Mouse (Mus musculus): ENCODE data around the gene Olfr282. TPM values are rescaled to one million over a fixed set of nuclear protein-coding genes. Genes with fewer than 3 reads are reported as not detected.

The Olfr282 gene
- polyA plus RNA-seq, 1 experiment from 2014 or later, result not detected

GRCm38 (mm10) chr15:98444561-98444960, 13.5 kb downstream of the Olfr282 start:
- WGBS, result 76% methylated on average over 3 of the region's 3 CpGs
- DNase-seq (ENCODE audit: low spot score) (no peak), ATAC-seq (ENCODE audit: low FRiP score, low TSS enrichment) (no peak)
- no peak overlapping the region for H3K4me3 ChIP-seq (ENCODE audit: low read depth, low read length)
- H3K4me1 ChIP-seq (replicated peaks; ENCODE audit: control insufficient read depth, insufficient read depth), result no peaks in the 10 kb centered on the region
- H3K27ac ChIP-seq (replicated peaks), result no peak overlapping the region
- H3K9me3 ChIP-seq (ENCODE audit: control insufficient read depth, low read length), result no peaks in the 10 kb centered on the region
- TF ChIP-seq CTCF (IDR thresholded peaks at IDR 0.05; ENCODE audit: low read depth), result no peak
- no peak for TF ChIP-seq EP300 (optimal IDR thresholded peaks at IDR 0.05)
- no peak overlapping the region for H3K9ac ChIP-seq (ENCODE audit: low read length)
- H3K36me3 ChIP-seq (ENCODE audit: control insufficient read depth, insufficient read depth, low read length), result no peaks in the 10 kb centered on the region
- H3K4me2 ChIP-seq (replicated peaks; ENCODE audit: low read depth), result no peak overlapping the region
- no peaks in the 10 kb centered on the region for H3K27me3 ChIP-seq (ENCODE audit: control insufficient read depth, insufficient read depth, low read length)

GRCm38 (mm10) chr15:98448521-98448920, 17.5 kb downstream of the Olfr282 start:
- WGBS, result 51% methylated on average over 4 of the region's 4 CpGs
- no peak for TF ChIP-seq CTCF (IDR thresholded peaks at IDR 0.05; ENCODE audit: low read depth)
- TF ChIP-seq EP300 (optimal IDR thresholded peaks at IDR 0.05), result no peak
- Histone ChIP-seq H3K36me3 (ENCODE audit: control insufficient read depth, insufficient read depth, low read length) (no peaks in the 10 kb centered on the region), H3K4me1 (replicated peaks; ENCODE audit: control insufficient read depth, insufficient read depth) (no peaks in the 10 kb centered on the region), H3K4me2 (replicated peaks; ENCODE audit: low read depth) (no peak overlapping the region), H3K4me3 (ENCODE audit: low read depth, low read length) (no peak overlapping the region), H3K9ac (ENCODE audit: low read length) (no peak overlapping the region), H3K27me3 (ENCODE audit: control insufficient read depth, insufficient read depth, low read length) (no peaks in the 10 kb centered on the region), H3K9me3 (ENCODE audit: control insufficient read depth, low read length) (no peaks in the 10 kb centered on the region), H3K27ac (replicated peaks) (no peak overlapping the region)
- DNase-seq (ENCODE audit: low spot score) (no peak), ATAC-seq (ENCODE audit: low FRiP score, low TSS enrichment) (no peak)

GRCm38 (mm10) chr15:98452288-98452687, 21.3 kb downstream of the Olfr282 start, which contains the start of gene Olfr281:
Olfr281 (plus strand) TSS chr15:98452588.
- TF ChIP-seq CTCF (IDR thresholded peaks at IDR 0.05; ENCODE audit: low read depth), result no peak
- TF ChIP-seq EP300 (optimal IDR thresholded peaks at IDR 0.05), result no peak
- DNase-seq (ENCODE audit: low spot score) (no peak), ATAC-seq (ENCODE audit: low FRiP score, low TSS enrichment) (no peak)
- Histone ChIP-seq H3K4me1 (replicated peaks; ENCODE audit: control insufficient read depth, insufficient read depth) (no peaks in the 10 kb centered on the region), H3K4me3 (ENCODE audit: low read depth, low read length) (no peak within 1 kb of the TSS), H3K27me3 (ENCODE audit: control insufficient read depth, insufficient read depth, low read length) (no peaks in the 10 kb centered on the region), H3K9ac (ENCODE audit: low read length) (no peak within 1 kb of the TSS), H3K4me2 (replicated peaks; ENCODE audit: low read depth) (no peak within 1 kb of the TSS), H3K9me3 (ENCODE audit: control insufficient read depth, low read length) (no peaks in the 10 kb centered on the region), H3K27ac (replicated peaks) (no peak within 1 kb of the TSS), H3K36me3 (ENCODE audit: control insufficient read depth, insufficient read depth, low read length) (no peaks in the 10 kb centered on the region)
- WGBS, result 91% methylated on average over 7 of the region's 7 CpGs

GRCm38 (mm10) chr15:98469596-98469995, 38.6 kb downstream of the Olfr282 start, which contains the start of gene OR5BS1P:
OR5BS1P (plus strand) TSS chr15:98469896.
- Histone ChIP-seq H3K36me3 (ENCODE audit: control insufficient read depth, insufficient read depth, low read length) (no peaks in the 10 kb centered on the region), H3K9ac (ENCODE audit: low read length) (no peak within 1 kb of the TSS), H3K27ac (replicated peaks) (no peak within 1 kb of the TSS), H3K27me3 (ENCODE audit: control insufficient read depth, insufficient read depth, low read length) (no peaks in the 10 kb centered on the region), H3K4me3 (ENCODE audit: low read depth, low read length) (no peak within 1 kb of the TSS), H3K4me1 (replicated peaks; ENCODE audit: control insufficient read depth, insufficient read depth) (no peaks in the 10 kb centered on the region), H3K9me3 (ENCODE audit: control insufficient read depth, low read length) (no peaks in the 10 kb centered on the region), H3K4me2 (replicated peaks; ENCODE audit: low read depth) (no peak within 1 kb of the TSS)
- 89% methylated on average over 4 of the region's 4 CpGs for WGBS
- TF ChIP-seq CTCF (IDR thresholded peaks at IDR 0.05; ENCODE audit: low read depth) (no peak), EP300 (optimal IDR thresholded peaks at IDR 0.05) (no peak)
- ATAC-seq (ENCODE audit: low FRiP score, low TSS enrichment), result no peak
- no peak for DNase-seq (ENCODE audit: low spot score)

GRCm38 (mm10) chr15:98471539-98471938, 40.5 kb downstream of the Olfr282 start:
- Histone ChIP-seq H3K9ac (ENCODE audit: low read length) (no peak overlapping the region), H3K27ac (replicated peaks) (no peak overlapping the region), H3K9me3 (ENCODE audit: control insufficient read depth, low read length) (no peaks in the 10 kb centered on the region), H3K36me3 (ENCODE audit: control insufficient read depth, insufficient read depth, low read length) (no peaks in the 10 kb centered on the region), H3K4me1 (replicated peaks; ENCODE audit: control insufficient read depth, insufficient read depth) (no peaks in the 10 kb centered on the region), H3K4me2 (replicated peaks; ENCODE audit: low read depth) (no peak overlapping the region), H3K27me3 (ENCODE audit: control insufficient read depth, insufficient read depth, low read length) (no peaks in the 10 kb centered on the region), H3K4me3 (ENCODE audit: low read depth, low read length) (no peak overlapping the region)
- WGBS, result 89% methylated on average over 13 of the region's 13 CpGs
- DNase-seq (ENCODE audit: low spot score) (no peak), ATAC-seq (ENCODE audit: low FRiP score, low TSS enrichment) (no peak)
- TF ChIP-seq EP300 (optimal IDR thresholded peaks at IDR 0.05) (no peak), CTCF (IDR thresholded peaks at IDR 0.05; ENCODE audit: low read depth) (no peak)

GRCm38 (mm10) chr15:98474958-98475357, 43.9 kb downstream of the Olfr282 start:
- DNase-seq (ENCODE audit: low spot score) (no peak), ATAC-seq (ENCODE audit: low FRiP score, low TSS enrichment) (no peak)
- H3K27me3 ChIP-seq (ENCODE audit: control insufficient read depth, insufficient read depth, low read length), result no peaks in the 10 kb centered on the region
- H3K27ac ChIP-seq (replicated peaks), result no peak overlapping the region
- no peak for TF ChIP-seq EP300 (optimal IDR thresholded peaks at IDR 0.05)
- TF ChIP-seq CTCF (IDR thresholded peaks at IDR 0.05; ENCODE audit: low read depth), result no peak
- H3K36me3 ChIP-seq (ENCODE audit: control insufficient read depth, insufficient read depth, low read length), result no peaks in the 10 kb centered on the region
- no peaks in the 10 kb centered on the region for H3K9me3 ChIP-seq (ENCODE audit: control insufficient read depth, low read length)
- H3K9ac ChIP-seq (ENCODE audit: low read length), result no peak overlapping the region
- 80% methylated on average over 10 of the region's 10 CpGs for WGBS
- no peak overlapping the region for H3K4me3 ChIP-seq (ENCODE audit: low read depth, low read length)
- H3K4me2 ChIP-seq (replicated peaks; ENCODE audit: low read depth), result no peak overlapping the region
- H3K4me1 ChIP-seq (replicated peaks; ENCODE audit: control insufficient read depth, insufficient read depth), result no peaks in the 10 kb centered on the region

Data from stomach, postnatal 0 days (tissue).